Mouse (Mus musculus): ENCODE measurements around the gene Cd209f.

DNA sequence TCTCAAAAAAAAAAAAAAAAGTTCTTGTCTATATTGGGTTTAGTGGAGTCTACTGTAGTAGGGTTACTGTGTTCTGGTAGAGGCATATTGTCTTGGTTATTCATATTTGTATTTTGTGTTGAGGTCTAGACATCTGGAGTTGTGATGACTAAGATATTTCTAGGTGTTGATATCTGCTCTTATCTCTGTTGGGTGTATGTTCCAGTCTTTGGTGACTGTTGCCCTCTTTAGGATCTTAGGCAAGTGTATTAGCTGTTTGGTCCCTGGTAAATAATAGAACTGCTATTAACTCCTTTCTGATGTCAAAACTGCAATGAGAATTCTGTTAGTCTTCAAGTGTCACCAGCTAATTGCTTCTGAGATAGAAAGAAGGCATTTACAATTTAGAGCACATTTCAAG is 49.2 kb upstream of the Cd209f start:
- TF ChIP-seq MYOG (IDR thresholded peaks at IDR 0.05; ENCODE audit: control insufficient read depth, extremely low read depth, insufficient read length) (no peak), CTCF (IDR thresholded peaks at IDR 0.05; ENCODE audit: control insufficient read depth, insufficient read depth, insufficient read length) (no peak), USF1 (IDR thresholded peaks at IDR 0.05; ENCODE audit: low read depth) (no peak)

Measured in C2C12 (cell line).